Mouse (Mus musculus) MEL (cell line): ENCODE measurements around the gene Fosl1. TPM values are rescaled to one million over a fixed set of nuclear protein-coding genes. Genes with fewer than 3 reads are reported as not detected.

Experiments
- DNase-seq: peaks from one replicate; pipeline ENCODE4 v3.0.0; 2011; ENCODE audit warnings: low read depth, low spot score
- H3K27ac ChIP-seq: 2 replicates; pipeline ENCODE4 v1.5.1; 2012; ENCODE audit warnings: low read depth, mild to moderate bottlenecking, control low read depth, low read length, moderate library complexity; ENCODE audit not compliant: control insufficient read depth
- H3K27me3 ChIP-seq, 2 experiments: fragments of 150-350 bp in 1 of 2; sonication (generic) in 1 of 2; 2 replicates each; pipeline ENCODE4 v1.6.1; 2012; ENCODE audit warnings: low read length in 2 of 2, mild to moderate bottlenecking in 2 of 2, improper control_type of control experiment in 1 of 2, moderate library complexity in 1 of 2; ENCODE audit not compliant: insufficient read depth in 2 of 2, control insufficient read depth in 1 of 2
- H3K36me3 ChIP-seq, 2 experiments: 2 replicates each; pipeline ENCODE4 v1.6.1; 2012 to 2014; ENCODE audit warnings: low read length in 2 of 2, improper control_type of control experiment in 1 of 2, inconsistent platforms in 1 of 2, mild to moderate bottlenecking in 1 of 2; ENCODE audit not compliant: insufficient read depth in 2 of 2, control insufficient read depth in 1 of 2
- H3K4me1 ChIP-seq, 2 experiments: fragments of 150-350 bp in 1 of 2; sonication (generic) in 1 of 2; 2 replicates each; pipeline ENCODE4 v1.6.1; 2012; ENCODE audit warnings: low read length in 2 of 2, improper control_type of control experiment in 1 of 2, mild to moderate bottlenecking in 1 of 2; ENCODE audit not compliant: insufficient read depth in 2 of 2, control insufficient read depth in 1 of 2
- H3K4me3 ChIP-seq, 2 experiments: fragments of 150-350 bp in 1 of 2; sonication (generic) in 1 of 2; 2 replicates each; pipeline ENCODE4 v1.5.1; 2012; ENCODE audit warnings: low read depth in 2 of 2, low read length in 2 of 2, mild to moderate bottlenecking in 2 of 2, moderate library complexity in 2 of 2, control low read depth in 1 of 2, improper control_type of control experiment in 1 of 2; ENCODE audit not compliant: control insufficient read depth in 1 of 2, insufficient read depth in 1 of 2
- H3K79me2 ChIP-seq: 2 replicates; pipeline ENCODE4 v1.6.1; 2012; ENCODE audit warnings: mild to moderate bottlenecking, low read length, moderate library complexity; ENCODE audit not compliant: control insufficient read depth, poor library complexity, insufficient read depth
- H3K9ac ChIP-seq: 2 replicates; pipeline ENCODE4 v1.6.1; 2012; ENCODE audit warnings: low read depth, mild to moderate bottlenecking, control low read depth, low read length, moderate library complexity; ENCODE audit not compliant: control insufficient read depth, poor library complexity, severe bottlenecking
- H3K9me3 ChIP-seq: fragments of 150-350 bp; sonication (generic); replicated peaks from 2 replicates; pipeline ENCODE4 v1.6.1; 2012; ENCODE audit warnings: mild to moderate bottlenecking, low read length, improper control_type of control experiment, moderate library complexity; ENCODE audit not compliant: insufficient read depth
- BHLHE40 ChIP-seq: IDR thresholded peaks from 2 replicates; pipeline ENCODE4 v1.6.1; 2012; ENCODE audit warnings: low read depth, mild to moderate bottlenecking, inconsistent platforms, low read length, improper control_type of control experiment, borderline replicate concordance
- CHD1 ChIP-seq: IDR thresholded peaks from 2 replicates; pipeline ENCODE4 v1.6.1; 2012; ENCODE audit warnings: low read depth, mild to moderate bottlenecking, inconsistent platforms, low read length, improper control_type of control experiment
- CHD2 ChIP-seq: IDR thresholded peaks from 2 replicates; pipeline ENCODE4 v1.6.1; 2011; ENCODE audit warnings: low read length, improper control_type of control experiment
- CTCF ChIP-seq, 3 experiments: IDR thresholded peaks in 2 of 3; conservative IDR thresholded peaks in 1 of 3; 2 replicates each; pipeline ENCODE4 v1.5.1; 2011 to 2012; ENCODE audit warnings: low read length in 3 of 3, low read depth in 2 of 3, mild to moderate bottlenecking in 2 of 3, improper control_type of control experiment in 1 of 3, inconsistent platforms in 1 of 3, mixed read lengths in 1 of 3, moderate library complexity in 1 of 3; ENCODE audit not compliant: control insufficient read depth in 1 of 3, insufficient read depth in 1 of 3, poor library complexity in 1 of 3, severe bottlenecking in 1 of 3
- E2F4 ChIP-seq: IDR thresholded peaks from 2 replicates; pipeline ENCODE4 v1.6.1; 2011; ENCODE audit warnings: low read depth, low read length, improper control_type of control experiment, borderline replicate concordance
- ELF1 ChIP-seq: IDR thresholded peaks from 2 replicates; pipeline ENCODE4 v1.6.1; 2014; ENCODE audit warnings: low read depth, mild to moderate bottlenecking, inconsistent platforms, low read length, improper control_type of control experiment, moderate library complexity
- ETS1 ChIP-seq: IDR thresholded peaks from 2 replicates; pipeline ENCODE4 v1.6.1; 2012; ENCODE audit warnings: low read depth, mild to moderate bottlenecking, inconsistent platforms, low read length, improper control_type of control experiment, moderate library complexity
- HCFC1 ChIP-seq: IDR thresholded peaks from 2 replicates; pipeline ENCODE4 v1.6.1; 2012; ENCODE audit warnings: low read depth, mild to moderate bottlenecking, inconsistent platforms, low read length, improper control_type of control experiment, moderate library complexity
- JUND ChIP-seq: IDR thresholded peaks from 2 replicates; pipeline ENCODE4 v1.6.1; 2011; ENCODE audit warnings: low read depth, mild to moderate bottlenecking, improper control_type of control experiment, low read length
- KAT2A ChIP-seq: conservative IDR thresholded peaks from 2 replicates; pipeline ENCODE4 v1.6.1; 2012; ENCODE audit warnings: low read depth, low read length, improper control_type of control experiment, inconsistent platforms
- MAX ChIP-seq: IDR thresholded peaks from 2 replicates; pipeline ENCODE4 v1.6.1; 2011; ENCODE audit warnings: low read length, improper control_type of control experiment
- MAZ ChIP-seq: IDR thresholded peaks from 2 replicates; pipeline ENCODE4 v1.6.1; 2012; ENCODE audit warnings: low read depth, mild to moderate bottlenecking, inconsistent platforms, low read length, improper control_type of control experiment
- MEF2A ChIP-seq: IDR thresholded peaks from 2 replicates; pipeline ENCODE4 v1.6.1; 2014; ENCODE audit warnings: low read depth, mild to moderate bottlenecking, inconsistent platforms, low read length, improper control_type of control experiment; ENCODE audit not compliant: poor library complexity, insufficient replicate concordance, severe bottlenecking; ENCODE audit errors: extremely low read depth
- MYB ChIP-seq: IDR thresholded peaks from 2 replicates; pipeline ENCODE4 v1.6.1; 2011; ENCODE audit warnings: mild to moderate bottlenecking, low read depth, low read length, improper control_type of control experiment
- MYC ChIP-seq: IDR thresholded peaks from 2 replicates; pipeline ENCODE4 v1.6.1; 2011; ENCODE audit warnings: low read depth, mild to moderate bottlenecking, low read length, improper control_type of control experiment, moderate library complexity
- NELFE ChIP-seq: IDR thresholded peaks from 2 replicates; pipeline ENCODE4 v1.6.1; 2011; ENCODE audit warnings: low read depth, low read length, improper control_type of control experiment
- POLR2A ChIP-seq, 2 experiments: IDR thresholded peaks; 2 replicates each; pipeline ENCODE4 v1.6.1; 2011 to 2012; ENCODE audit warnings: low read length in 2 of 2, mild to moderate bottlenecking in 2 of 2, control low read depth in 1 of 2, improper control_type of control experiment in 1 of 2, low read depth in 1 of 2, moderate library complexity in 1 of 2; ENCODE audit not compliant: control insufficient read depth in 1 of 2, insufficient read depth in 1 of 2, poor library complexity in 1 of 2
- POLR2AphosphoS2 ChIP-seq: IDR thresholded peaks from 2 replicates; pipeline ENCODE4 v1.6.1; 2011; ENCODE audit warnings: low read length, improper control_type of control experiment
- POLR2AphosphoS5 ChIP-seq: IDR thresholded peaks from 2 replicates; pipeline ENCODE4 v1.6.1; 2012; ENCODE audit warnings: low read depth, borderline replicate concordance, mild to moderate bottlenecking, inconsistent platforms, low read length, moderate library complexity, mixed read lengths
- RAD21 ChIP-seq: IDR thresholded peaks from 2 replicates; pipeline ENCODE4 v1.6.1; 2011; ENCODE audit warnings: mild to moderate bottlenecking, low read depth, low read length, improper control_type of control experiment
- SIN3A ChIP-seq: IDR thresholded peaks from 2 replicates; pipeline ENCODE4 v1.6.1; 2012; ENCODE audit warnings: low read length, improper control_type of control experiment, inconsistent platforms
- TAL1 ChIP-seq: IDR thresholded peaks from 2 replicates; pipeline ENCODE4 v1.6.1; 2012; ENCODE audit warnings: mild to moderate bottlenecking, inconsistent platforms, low read length, moderate library complexity, mixed read lengths
- TBP ChIP-seq: IDR thresholded peaks from 2 replicates; pipeline ENCODE4 v1.8.0; 2011; ENCODE audit warnings: low read depth, low read length, improper control_type of control experiment
- TCF12 ChIP-seq: IDR thresholded peaks from 2 replicates; pipeline ENCODE4 v1.6.1; 2014; ENCODE audit warnings: low read depth, mild to moderate bottlenecking, inconsistent platforms, low read length, improper control_type of control experiment, moderate library complexity
- UBTF ChIP-seq: IDR thresholded peaks from 2 replicates; pipeline ENCODE4 v1.6.1; 2012; ENCODE audit warnings: low read depth, mild to moderate bottlenecking, inconsistent platforms, low read length, improper control_type of control experiment, moderate library complexity, borderline replicate concordance; ENCODE audit not compliant: insufficient read depth
- USF2 ChIP-seq, 2 experiments: IDR thresholded peaks; 2 replicates each; pipeline ENCODE4 v1.6.1; 2011 to 2012; ENCODE audit warnings: improper control_type of control experiment in 2 of 2, low read length in 2 of 2, borderline replicate concordance in 1 of 2, inconsistent platforms in 1 of 2, low read depth in 1 of 2, mild to moderate bottlenecking in 1 of 2; ENCODE audit not compliant: insufficient read depth in 1 of 2
- ZC3H11A ChIP-seq: IDR thresholded peaks from 2 replicates; pipeline ENCODE4 v1.6.1; 2012; ENCODE audit warnings: low read depth, mild to moderate bottlenecking, inconsistent platforms, low read length, improper control_type of control experiment
- ZKSCAN1 ChIP-seq: IDR thresholded peaks from 2 replicates; pipeline ENCODE4 v1.6.1; 2012; ENCODE audit warnings: low read depth, mild to moderate bottlenecking, inconsistent platforms, low read length, improper control_type of control experiment, moderate library complexity
- ZMIZ1 ChIP-seq: IDR thresholded peaks from 2 replicates; pipeline ENCODE4 v1.6.1; 2012; ENCODE audit warnings: low read depth, mild to moderate bottlenecking, inconsistent platforms, low read length, improper control_type of control experiment, moderate library complexity
- ZNF384 ChIP-seq: IDR thresholded peaks from 2 replicates; pipeline ENCODE4 v1.6.1; 2012; ENCODE audit warnings: low read depth, mild to moderate bottlenecking, inconsistent platforms, low read length, improper control_type of control experiment
- polyA plus RNA-seq, 2 experiments: library from polyadenylated mRNA; stranded (reverse) in 1 of 2; unstranded in 1 of 2; fragments of >175 nt in 1 of 2; fragments of >200 nt in 1 of 2; gene quantifications; 2 replicates each; pipeline versions ENCODE4 v1.2.1 to v1.2.4; 2012; ENCODE audit warnings: low replicate concordance in 2 of 2, low read depth in 1 of 2; ENCODE audit not compliant: insufficient read length in 2 of 2, insufficient read depth in 1 of 2, missing spikeins in 1 of 2
- total RNA-seq: library from RNA; depleted of rRNA; stranded (reverse); fragments of 300-350 nt; gene quantifications from 2 replicates; pipeline ENCODE4 v1.2.3, GENCODE M21; 2012

The Fosl1 gene
- total and polyA plus RNA-seq, 3 experiments, result 2.0 to 3.1 TPM; not detected in 1

DNA sequence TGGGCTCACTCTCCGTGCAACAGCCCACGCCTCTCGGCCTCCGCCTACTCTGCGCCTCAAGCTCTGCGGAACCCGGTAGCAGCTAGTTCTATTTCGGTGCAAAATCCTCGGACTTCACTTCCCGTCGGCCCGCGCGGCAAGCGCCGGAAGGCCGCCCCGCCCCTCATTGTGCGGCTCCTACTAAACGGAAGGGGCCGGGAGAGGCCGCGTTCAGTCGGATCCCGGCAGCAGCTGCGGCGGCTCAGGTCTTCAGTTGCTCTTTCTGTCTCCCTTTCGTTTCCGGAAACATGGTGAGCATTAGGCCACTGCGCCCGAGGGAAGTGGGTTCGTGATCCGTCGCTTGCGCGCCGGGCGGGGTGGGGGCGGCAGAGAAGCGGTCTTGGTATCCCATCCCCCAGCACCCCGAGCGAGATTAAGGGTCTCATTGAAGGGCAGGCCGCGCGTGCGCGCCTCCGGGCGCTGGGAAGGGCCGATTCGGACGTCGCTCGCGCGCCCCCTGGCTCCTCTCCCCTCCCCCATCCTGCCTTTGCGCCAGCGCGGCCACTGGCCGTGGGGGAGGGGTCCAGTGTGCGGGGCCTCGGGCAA is 43.1 kb downstream of the Fosl1 start, which contains the start of gene Cfl1 (continued):
- no peak for TF ChIP-seq USF2 (IDR thresholded peaks at IDR 0.05; ENCODE audit: borderline replicate concordance in 1 of 2, insufficient read depth in 1 of 2, low read depth in 1 of 2, low read length in 2 of 2)
- TF ChIP-seq CTCF (IDR thresholded peaks at IDR 0.05 in 2 of 3, conservative IDR thresholded peaks at IDR 0.05 in 1 of 3; ENCODE audit: control insufficient read depth in 1 of 3, insufficient read depth in 1 of 3, low read depth in 2 of 3, low read length in 3 of 3, poor library complexity in 1 of 3, severe bottlenecking in 1 of 3), result peak in 1 of 3 experiments; percentile 17; a peak in 1 of 6 replicates
- peak; percentile 97 for TF ChIP-seq HCFC1
- peak; percentile 89 for TF ChIP-seq ZMIZ1
- TF ChIP-seq MYB, result no peak
- TF ChIP-seq BHLHE40, result no peak
- peak; percentile 87; the same call in 1 of the 2 replicates for TF ChIP-seq POLR2AphosphoS5
- peak; percentile 8 for TF ChIP-seq MAX
- TF ChIP-seq CHD1, result no peak
- no peak for TF ChIP-seq UBTF
- peak; percentile 94 to 98 for TF ChIP-seq POLR2A (IDR thresholded peaks at IDR 0.05; ENCODE audit: control insufficient read depth in 1 of 2, insufficient read depth in 1 of 2, low read depth in 1 of 2, low read length in 2 of 2, poor library complexity in 1 of 2)
- no peak for TF ChIP-seq JUND
- TF ChIP-seq ZNF384, result no peak
- peak; percentile 65; the same call in 1 of the 2 replicates for TF ChIP-seq TCF12
- TF ChIP-seq SIN3A, result peak; percentile 75; the same call in 1 of the 2 replicates

GRCm38 (mm10) chr19:5490898-5491708 is 43.8 kb downstream of the Fosl1 start:
- Histone ChIP-seq H3K27ac (peak overlapping the region; percentile 93), H3K27me3 (no peaks in the 10 kb centered on the region), H3K9ac (peak overlapping the region; percentile 99), H3K4me1 (peaks cover 0 to 12% of the 10 kb centered on the region in 2 experiments; a peak in 2 of 4 replicates), H3K36me3 (peaks cover 0 to 13% of the 10 kb centered on the region in 2 experiments), H3K9me3 (no peaks in the 10 kb centered on the region), H3K79me2 (peaks cover 31% of the 10 kb centered on the region), H3K4me3 (peak overlapping the region; percentile 80 to 87)
- DNase-seq, result peak; percentile 95
- no peak for TF ChIP-seq ZC3H11A
- TF ChIP-seq POLR2AphosphoS2, result peak; percentile 93
- TF ChIP-seq TBP, result no peak
- peak; percentile 50 for TF ChIP-seq KAT2A
- peak; percentile 66 to 91; a peak in 3 of 4 replicates for TF ChIP-seq POLR2A (IDR thresholded peaks at IDR 0.05; ENCODE audit: control insufficient read depth in 1 of 2, insufficient read depth in 1 of 2, low read depth in 1 of 2, low read length in 2 of 2, poor library complexity in 1 of 2)
- TF ChIP-seq SIN3A, result peak; percentile 90
- no peak for TF ChIP-seq RAD21
- TF ChIP-seq ELF1, result peak; percentile 78
- TF ChIP-seq MAZ, result peak; percentile 46
- no peak for TF ChIP-seq ZKSCAN1
- 0 out of 2 replicates have a peak, but pooled peaks have one; percentile 5 for TF ChIP-seq MYB
- TF ChIP-seq POLR2AphosphoS5, result no peak
- peak; percentile 20; the same call in 1 of the 2 replicates for TF ChIP-seq E2F4
- TF ChIP-seq CHD1, result peak; percentile 88; the same call in 1 of the 2 replicates
- peak in 1 of 2 experiments; percentile 83; a peak in 2 of 4 replicates for TF ChIP-seq USF2 (IDR thresholded peaks at IDR 0.05; ENCODE audit: borderline replicate concordance in 1 of 2, insufficient read depth in 1 of 2, low read depth in 1 of 2, low read length in 2 of 2)
- TF ChIP-seq MYC, result peak; percentile 69; the same call in 1 of the 2 replicates
- TF ChIP-seq MEF2A, result no peak
- peak; percentile 62 for TF ChIP-seq BHLHE40
- peak; percentile 47; the same call in 1 of the 2 replicates for TF ChIP-seq ETS1
- peak; percentile 80 for TF ChIP-seq NELFE
- no peak for TF ChIP-seq TAL1
- no peak; the same call in 1 of the 2 replicates for TF ChIP-seq CHD2
